Mouse (Mus musculus) CH12.LX (cell line): ENCODE data around the gene Grin3b. TPM values are rescaled to one million over a fixed set of nuclear protein-coding genes. Genes with fewer than 3 reads are reported as not detected.

Experiments
- DNase-seq: peaks from one replicate; pipeline ENCODE4 v3.0.0-alpha.2; 2013; ENCODE audit errors: extremely low read depth
- H3K27ac ChIP-seq: 2 replicates; pipeline ENCODE4 v1.5.1; 2012; ENCODE audit warnings: low read depth, mild to moderate bottlenecking, control low read depth, moderate library complexity; ENCODE audit not compliant: insufficient read depth
- H3K27me3 ChIP-seq: replicated peaks from 2 replicates; pipeline ENCODE3; 2012; ENCODE audit warnings: inconsistent platforms
- H3K36me3 ChIP-seq, 2 experiments: replicated peaks in 1 of 2; 2 replicates each; pipeline versions ENCODE3 to v1.6.1; 2012; ENCODE audit warnings: inconsistent platforms in 1 of 2, low read length in 1 of 2, mild to moderate bottlenecking in 1 of 2, mixed read lengths in 1 of 2, moderate library complexity in 1 of 2; ENCODE audit not compliant: control insufficient read depth in 1 of 2, insufficient read depth in 1 of 2
- H3K4me1 ChIP-seq, 2 experiments: 2 replicates each; pipeline ENCODE4 v1.6.1; 2012; ENCODE audit warnings: inconsistent platforms in 1 of 2, moderate library complexity in 1 of 2; ENCODE audit not compliant: insufficient read depth in 2 of 2, control insufficient read depth in 1 of 2
- H3K4me2 ChIP-seq: 2 replicates; pipeline ENCODE4 v1.6.1; 2012; ENCODE audit warnings: low read depth, mild to moderate bottlenecking, control low read depth; ENCODE audit not compliant: poor library complexity, insufficient read depth, severe bottlenecking
- H3K4me3 ChIP-seq, 3 experiments: fragments of 150-350 bp in 1 of 3; sonication (generic) in 1 of 3; replicated peaks in 1 of 3; 2 replicates each; pipeline versions ENCODE3 to v1.5.1; 2011 to 2012; ENCODE audit warnings: low read depth in 2 of 3, low read length in 2 of 3, mild to moderate bottlenecking in 2 of 3, moderate library complexity in 2 of 3, control low read depth in 1 of 3, improper control_type of control experiment in 1 of 3, inconsistent platforms in 1 of 3, mixed read lengths in 1 of 3; ENCODE audit not compliant: poor library complexity in 1 of 3
- H3K79me2 ChIP-seq: replicated peaks from 2 replicates; pipeline ENCODE4 v1.6.1; 2012; ENCODE audit warnings: mild to moderate bottlenecking, moderate library complexity; ENCODE audit not compliant: control insufficient read depth, poor library complexity, insufficient read depth, severe bottlenecking; ENCODE audit errors: extremely low read depth
- H3K9ac ChIP-seq: 2 replicates; pipeline ENCODE4 v1.6.1; 2012; ENCODE audit warnings: low read depth, mild to moderate bottlenecking, control low read depth, moderate library complexity; ENCODE audit not compliant: insufficient read depth
- H3K9me3 ChIP-seq: replicated peaks from 2 replicates; pipeline ENCODE3; 2012; ENCODE audit warnings: low read length, inconsistent platforms, mixed read lengths
- BHLHE40 ChIP-seq: IDR thresholded peaks from 2 replicates; pipeline ENCODE4 v1.6.1; 2011; ENCODE audit warnings: mild to moderate bottlenecking, low read depth, low read length, improper control_type of control experiment
- E2F4 ChIP-seq: IDR thresholded peaks from 2 replicates; pipeline ENCODE4 v1.6.1; 2011; ENCODE audit warnings: low read depth, low read length, improper control_type of control experiment; ENCODE audit not compliant: insufficient replicate concordance
- ELF1 ChIP-seq: IDR thresholded peaks from 2 replicates; pipeline ENCODE4 v1.6.1; 2014; ENCODE audit warnings: low read depth, mild to moderate bottlenecking, inconsistent platforms, low read length, improper control_type of control experiment
- IRF4 ChIP-seq: IDR thresholded peaks from 2 replicates; pipeline ENCODE4 v1.6.1; 2014; ENCODE audit warnings: low read depth, mild to moderate bottlenecking, inconsistent platforms, low read length, improper control_type of control experiment
- MAX ChIP-seq: IDR thresholded peaks from 2 replicates; pipeline ENCODE4 v1.6.1; 2011; ENCODE audit warnings: low read length, improper control_type of control experiment
- PAX5 ChIP-seq: IDR thresholded peaks from 2 replicates; pipeline ENCODE4 v1.6.1; 2012; ENCODE audit warnings: low read length, inconsistent platforms, mixed read lengths
- POLR2A ChIP-seq: IDR thresholded peaks from 2 replicates; pipeline ENCODE4 v1.6.1; 2011; ENCODE audit warnings: low read depth, mild to moderate bottlenecking, improper control_type of control experiment, low read length
- POLR2AphosphoS2 ChIP-seq: IDR thresholded peaks from 2 replicates; pipeline ENCODE4 v1.6.1; 2011; ENCODE audit warnings: low read depth, low read length, improper control_type of control experiment
- RAD21 ChIP-seq: IDR thresholded peaks from 2 replicates; pipeline ENCODE4 v1.6.1; 2011; ENCODE audit warnings: low read depth, mild to moderate bottlenecking, low read length, improper control_type of control experiment, moderate library complexity
- TBP ChIP-seq: conservative IDR thresholded peaks from 2 replicates; pipeline ENCODE4 v1.6.1; 2011; ENCODE audit warnings: low read depth, low read length, improper control_type of control experiment
- TCF12 ChIP-seq: IDR thresholded peaks from 2 replicates; pipeline ENCODE4 v1.6.1; 2014; ENCODE audit warnings: low read depth, mild to moderate bottlenecking, inconsistent platforms, low read length, improper control_type of control experiment
- UBTF ChIP-seq: IDR thresholded peaks from 2 replicates; pipeline ENCODE4 v1.6.1; 2012; ENCODE audit warnings: low read depth, mild to moderate bottlenecking, inconsistent platforms, low read length, improper control_type of control experiment, moderate library complexity
- USF2 ChIP-seq: conservative IDR thresholded peaks from 2 replicates; pipeline ENCODE4 v1.6.1; 2011; ENCODE audit warnings: low read depth, low read length, improper control_type of control experiment
- ZC3H11A ChIP-seq: IDR thresholded peaks from 2 replicates; pipeline ENCODE4 v1.6.1; 2012; ENCODE audit warnings: low read depth, mild to moderate bottlenecking, inconsistent platforms, low read length, improper control_type of control experiment
- dilution Hi-C: fragments of 300-500 bp; cut with MboI; formaldehyde crosslinking; loops from 2 replicates; pipeline ENCODE4 v1.14.3; 2020; ENCODE audit warnings: low sequenced_read_pairs; ENCODE audit not compliant: extremely low pct_unique_long_range_greater_than_20kb, extremely low pct_ligation_motif_present
- in situ Hi-C: fragments of 300-500 bp; cut with MboI; formaldehyde crosslinking; loops from 3 replicates; pipeline ENCODE4 v1.14.3; 2019; ENCODE audit warnings: low sequenced_read_pairs, low pct_ligation_motif_present, low pct_unique_long_range_greater_than_20kb, mixed read lengths
- polyA plus RNA-seq: library from polyadenylated mRNA; unstranded; fragments of >175 nt; gene quantifications from 2 replicates; pipeline ENCODE4 v1.2.1, GENCODE M21; 2012; ENCODE audit warnings: low read depth; ENCODE audit not compliant: insufficient read length
- total RNA-seq, 2 experiments: library from RNA; depleted of rRNA; stranded (reverse); fragments of 300-350 nt in 1 of 2; fragments of >200 nt in 1 of 2; gene quantifications; 2 replicates each; pipeline ENCODE4 v1.2.3; 2012 to 2014

Grin3b gene
- total and polyA plus RNA-seq, 3 experiments = 0.27 to 0.59 (median 0.56) TPM

- H3K4me1 ChIP-seq = peaks cover 12 to 41% of the 10 kb centered on the region in 2 experiments
- TF ChIP-seq MAX (no peak), POLR2A (peak; percentile 47; the same call in 1 of the 2 replicates), UBTF (0 out of 2 replicates have a peak, but pooled peaks have one; percentile 27), ELF1 (peak; percentile 41)
- TF ChIP-seq, all 38 proteins: peak for 3
- H3K27ac ChIP-seq = no peak within 1 kb of the TSS
- dilution Hi-C loops = no loop called here
- H3K4me2 ChIP-seq = peak within 1 kb of the TSS; percentile 27
- peaks cover 3% of the 10 kb centered on the region for H3K79me2 ChIP-seq
- peak; percentile 34 for DNase-seq
- H3K9me3 ChIP-seq = peaks cover 14% of the 10 kb centered on the region
- H3K9ac ChIP-seq = peak within 1 kb of the TSS; percentile 35
- peaks cover 3% of the 10 kb centered on the region for H3K27me3 ChIP-seq
- H3K4me3 ChIP-seq = peak within 1 kb of the TSS; percentile 58 to 67 (median 66)
- peaks cover 17 to 31% of the 10 kb centered on the region in 2 experiments for H3K36me3 ChIP-seq
- in situ Hi-C loops = loop anchor here (5.0 kb wide), 2 partner anchors 124 to 154 kb away; partner anchors contain the start of gene Cbarp
These were observed 18.2 kb downstream of the Grin3b start, which contains the start of gene Cnn2 for GRCm38 (mm10) chr10:79988506-79989271. Gene Cnn2 (plus strand): TSS chr10:79988584.

- TF ChIP-seq PAX5 (no peak), TCF12 (no peak), BHLHE40 (no peak), E2F4 (no peak), RAD21 (no peak), USF2 (no peak), POLR2AphosphoS2 (no peak), TBP (no peak), ELF1 (no peak), IRF4 (no peak), ZC3H11A (no peak)
- peak overlapping the region; percentile 27; the same call in 1 of the 2 replicates for H3K4me2 ChIP-seq
- DNase-seq = no peak
- H3K79me2 ChIP-seq = no peaks in the 10 kb centered on the region
- no peak overlapping the region for H3K27ac ChIP-seq
- peaks cover 12 to 41% of the 10 kb centered on the region in 2 experiments for H3K4me1 ChIP-seq
- in situ Hi-C loops = loop anchor here (5.0 kb wide), 2 partner anchors 123 to 153 kb away; partner anchors contain the start of gene Cbarp
- peaks cover 14% of the 10 kb centered on the region for H3K9me3 ChIP-seq
- H3K27me3 ChIP-seq = peaks cover 3% of the 10 kb centered on the region
- 0 out of 2 replicates have a peak overlapping the region, but pooled peaks have one; percentile 35 for H3K9ac ChIP-seq
- peak overlapping the region; percentile 58 to 67 (median 66) for H3K4me3 ChIP-seq
- dilution Hi-C loops = no loop called here
- H3K36me3 ChIP-seq = peaks cover 20 to 37% of the 10 kb centered on the region in 2 experiments
These were observed 18.8 kb downstream of the Grin3b start for GRCm38 (mm10) chr10:79989272-79989786.
